Mouse (Mus musculus) hindbrain, postnatal 0 days (tissue): ENCODE results near the gene Camkk1. TPM values are rescaled to one million over a fixed set of nuclear protein-coding genes. Genes with fewer than 3 reads are reported as not detected.

ENCODE experiments used
- ATAC-seq: fragments of 200-750 bp; cut with Nextera tagmentation; 2 replicates; pipeline ENCODE4 v1.8.0; 2017; ENCODE audit warnings: mild to moderate bottlenecking, moderate TSS enrichment, moderate library complexity
- DNase-seq: peaks from one replicate; pipeline ENCODE4 v3.0.0-alpha.2; 2015; ENCODE audit warnings: low spot score
- H3K27ac ChIP-seq: fragments of 300-500 bp; sonication (generic); 2 replicates; pipeline ENCODE4 v1.5.1; 2014; ENCODE audit warnings: mild to moderate bottlenecking
- H3K27me3 ChIP-seq: fragments of 300-500 bp; sonication (generic); 2 replicates; pipeline ENCODE4 v1.6.1; 2014; ENCODE audit warnings: low read length, mixed read lengths; ENCODE audit not compliant: insufficient read depth
- H3K36me3 ChIP-seq: fragments of 300-500 bp; sonication (generic); 2 replicates; pipeline ENCODE4 v1.6.1; 2014; ENCODE audit warnings: low read length, mixed read lengths; ENCODE audit not compliant: insufficient read depth
- H3K4me1 ChIP-seq: fragments of 300-500 bp; sonication (generic); 2 replicates; pipeline ENCODE4 v1.6.1; 2014; ENCODE audit warnings: antibody characterized with exemption, low read length, mixed read lengths; ENCODE audit not compliant: insufficient read depth
- H3K4me2 ChIP-seq: fragments of 300-500 bp; sonication (generic); 2 replicates; pipeline ENCODE4 v1.6.1; 2014; ENCODE audit warnings: low read depth, mild to moderate bottlenecking, low read length, moderate library complexity, mixed read lengths
- H3K4me3 ChIP-seq: fragments of 300-500 bp; sonication (generic); 2 replicates; pipeline ENCODE4 v1.5.1; 2014; ENCODE audit warnings: low read length
- H3K9ac ChIP-seq: fragments of 300-500 bp; sonication (generic); replicated peaks from 2 replicates; pipeline ENCODE4 v1.6.1; 2014; ENCODE audit warnings: mild to moderate bottlenecking, low read length, moderate library complexity, mixed read lengths
- H3K9me3 ChIP-seq: fragments of 300-500 bp; sonication (generic); 2 replicates; pipeline ENCODE4 v1.6.1; 2016; ENCODE audit warnings: low read length, mixed read lengths
- CTCF ChIP-seq: IDR thresholded peaks from 2 replicates; pipeline ENCODE4 v1.5.1; 2016; ENCODE audit warnings: antibody characterized with exemption, control low read depth, low read depth
- WGBS: fragments of 180-500 bp; shearing (Covaris S2); extraction: QIAGEN DNeasy Blood & Tissue Kit; methylation state at CpG from one replicate; pipeline ENCODE4 v1.1.7; 2014; 5-methylcytosine and 5-hydroxymethylcytosine counted together
- polyA plus RNA-seq: library from polyadenylated mRNA; unstranded; fragments of >200 nt; fragmentation: Nextera tagmentation; extraction: Ambion mirVana; gene quantifications from 2 replicates; pipeline ENCODE4 v1.2.1, GENCODE M21; 2015
- total RNA-seq: library from RNA; depleted of rRNA; stranded (reverse); fragments of >200 nt; gene quantifications from 2 replicates; pipeline ENCODE4 v1.2.3, GENCODE M21; 2014; rRNA removed

Camkk1 gene
- total RNA-seq (27.4 and 32.5 TPM in 2 replicates), polyA plus RNA-seq (26.5 and 26.7 TPM in 2 replicates)

DNA sequence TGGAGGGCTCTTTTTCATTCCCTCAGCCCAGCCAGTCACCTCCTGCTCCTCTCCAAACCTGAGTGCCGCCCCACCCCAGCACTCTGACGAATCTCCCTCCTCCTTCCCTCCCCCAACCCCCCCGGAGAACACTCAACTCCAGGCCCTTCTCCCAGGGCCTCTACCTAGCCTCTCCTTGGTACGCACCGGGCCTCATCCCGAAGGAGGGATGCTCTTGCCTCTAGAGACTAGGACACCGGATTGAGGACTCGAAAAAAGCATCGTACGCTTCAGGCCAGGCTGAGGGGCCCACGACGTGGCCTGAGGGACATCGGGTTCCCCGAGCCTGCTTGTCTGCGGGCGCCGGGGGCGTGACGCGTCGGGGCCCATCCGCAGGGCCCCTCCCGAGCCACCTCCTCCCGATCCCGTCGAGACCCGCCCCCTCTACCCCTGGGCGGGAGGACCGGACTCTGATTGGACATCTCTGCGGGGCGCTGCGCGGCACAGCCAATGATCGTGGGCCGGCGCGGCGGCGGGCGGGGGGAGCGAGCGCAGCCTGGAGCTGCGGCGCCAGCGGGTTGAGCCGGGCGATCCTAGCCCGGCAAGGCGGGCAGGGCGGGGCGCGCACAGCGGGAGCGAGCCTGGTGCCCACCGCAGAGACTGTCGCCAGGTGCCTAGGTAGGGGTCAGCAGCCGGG, at the start of gene Camkk1:
Gene Camkk1 (plus strand): TSS at position 538 of the 676 bp plus-strand sequence.
- ATAC-seq (peak; percentile 91), DNase-seq (peak; percentile 97)
- H3K4me2 ChIP-seq = peak within 1 kb of the TSS; percentile 88
- no peak for TF ChIP-seq CTCF
- WGBS = under 1% methylated on average over 56 of the region's 57 CpGs
- H3K4me1 ChIP-seq = peaks cover 22% of the 10 kb centered on the region
- peak within 1 kb of the TSS; percentile 61 for H3K4me3 ChIP-seq
- no peaks in the 10 kb centered on the region for H3K27me3 ChIP-seq
- H3K9ac ChIP-seq = peak within 1 kb of the TSS; percentile 64
- no peaks in the 10 kb centered on the region for H3K9me3 ChIP-seq
- H3K27ac ChIP-seq = peak within 1 kb of the TSS; percentile 64
- no peaks in the 10 kb centered on the region for H3K36me3 ChIP-seq

GRCm38 (mm10) chr11:72974995-72975503, 43.8 kb upstream of the Camkk1 start:
- 77% methylated on average over 13 of the region's 13 CpGs for WGBS
- Histone ChIP-seq H3K9me3 (no peaks in the 10 kb centered on the region), H3K27me3 (no peaks in the 10 kb centered on the region), H3K4me2 (no peak overlapping the region), H3K4me1 (no peaks in the 10 kb centered on the region), H3K9ac (no peak overlapping the region), H3K4me3 (no peak overlapping the region), H3K36me3 (no peaks in the 10 kb centered on the region), H3K27ac (no peak overlapping the region)
- no peak for ATAC-seq
- DNase-seq = no peak
- no peak for TF ChIP-seq CTCF

DNA sequence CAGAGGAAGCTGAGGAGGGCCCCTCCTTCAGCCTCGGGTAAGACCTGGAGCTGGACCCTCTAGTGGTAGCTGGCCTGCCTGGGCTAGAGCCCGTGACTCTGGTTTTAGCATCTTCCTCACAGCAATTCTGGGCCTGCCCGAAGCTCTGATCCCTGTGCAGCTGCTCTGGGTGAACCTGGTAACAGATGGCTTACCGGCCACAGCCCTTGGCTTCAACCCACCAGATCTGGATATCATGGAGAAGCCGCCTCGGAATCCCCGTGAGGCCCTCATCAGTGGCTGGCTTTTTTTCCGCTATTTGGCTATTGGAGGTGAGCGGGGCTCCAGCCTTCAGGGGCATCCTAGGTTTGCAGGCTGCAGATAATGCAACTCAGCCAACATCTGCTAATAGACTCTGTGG, 36.3 kb upstream of the Camkk1 start:
- no peaks in the 10 kb centered on the region for H3K36me3 ChIP-seq
- no peak for ATAC-seq
- H3K27ac ChIP-seq = no peak overlapping the region
- H3K9me3 ChIP-seq = no peaks in the 10 kb centered on the region
- peak; percentile 10 for DNase-seq
- 74% methylated on average over 9 of the region's 9 CpGs for WGBS
- H3K27me3 ChIP-seq = no peaks in the 10 kb centered on the region
- H3K4me1 ChIP-seq = no peaks in the 10 kb centered on the region
- H3K4me2 ChIP-seq = no peak overlapping the region
- no peak overlapping the region for H3K9ac ChIP-seq
- no peak overlapping the region for H3K4me3 ChIP-seq
- TF ChIP-seq CTCF = no peak

- no peaks in the 10 kb centered on the region for H3K27me3 ChIP-seq
- no peaks in the 10 kb centered on the region for H3K4me1 ChIP-seq
- H3K4me3 ChIP-seq = no peak overlapping the region
- no peak overlapping the region for H3K4me2 ChIP-seq
- no peak for ATAC-seq
- H3K36me3 ChIP-seq = no peaks in the 10 kb centered on the region
- no peak overlapping the region for H3K9ac ChIP-seq
- no peak overlapping the region for H3K27ac ChIP-seq
- H3K9me3 ChIP-seq = no peaks in the 10 kb centered on the region
- peak; percentile 56 for TF ChIP-seq CTCF
- WGBS = 54% methylated on average over 5 of the region's 5 CpGs
- no peak for DNase-seq
Measured at GRCm38 (mm10) chr11:72983283-72983682, 35.5 kb upstream of the Camkk1 start.

- ATAC-seq (no peak), DNase-seq (no peak)
- Histone ChIP-seq H3K27me3 (no peaks in the 10 kb centered on the region), H3K27ac (no peak overlapping the region), H3K4me3 (no peak overlapping the region), H3K36me3 (no peaks in the 10 kb centered on the region), H3K4me2 (no peak overlapping the region), H3K9ac (no peak overlapping the region), H3K4me1 (no peaks in the 10 kb centered on the region), H3K9me3 (no peaks in the 10 kb centered on the region)
- WGBS = 73% methylated on average over 5 of the region's 5 CpGs
- TF ChIP-seq CTCF = no peak
Measured at GRCm38 (mm10) chr11:72986745-72987144, 32.1 kb upstream of the Camkk1 start.

GRCm38 (mm10) chr11:72987234-72987633, 31.6 kb upstream of the Camkk1 start:
- DNase-seq (no peak), ATAC-seq (no peak)
- H3K4me3 ChIP-seq = no peak overlapping the region
- no peak overlapping the region for H3K9ac ChIP-seq
- H3K27me3 ChIP-seq = no peaks in the 10 kb centered on the region
- H3K27ac ChIP-seq = no peak overlapping the region
- TF ChIP-seq CTCF = no peak
- no peak overlapping the region for H3K4me2 ChIP-seq
- H3K4me1 ChIP-seq = no peaks in the 10 kb centered on the region
- no peaks in the 10 kb centered on the region for H3K36me3 ChIP-seq
- WGBS = 71% methylated on average over 5 of the region's 5 CpGs
- no peaks in the 10 kb centered on the region for H3K9me3 ChIP-seq

DNA sequence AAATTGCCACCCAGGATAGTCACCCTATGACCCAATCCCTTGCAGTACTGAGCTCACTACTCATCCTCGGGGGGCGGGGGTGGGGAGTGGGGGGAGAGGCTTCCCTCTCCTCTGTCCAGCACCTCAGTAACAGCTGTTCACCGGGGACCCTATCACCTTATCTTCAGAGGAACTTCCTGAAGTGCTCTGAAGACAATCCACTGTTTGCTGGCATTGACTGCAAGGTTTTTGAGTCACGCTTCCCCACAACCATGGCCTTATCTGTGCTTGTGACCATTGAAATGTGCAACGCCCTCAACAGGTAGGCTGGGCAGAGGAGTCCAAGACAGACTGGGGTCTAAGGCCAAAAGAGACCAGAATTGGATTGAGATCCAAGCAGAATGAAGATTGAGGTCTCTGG, 31.0 kb upstream of the Camkk1 start:
- Histone ChIP-seq H3K27ac (no peak overlapping the region), H3K9ac (no peak overlapping the region), H3K4me1 (no peaks in the 10 kb centered on the region), H3K36me3 (no peaks in the 10 kb centered on the region), H3K4me3 (no peak overlapping the region), H3K4me2 (no peak overlapping the region), H3K9me3 (no peaks in the 10 kb centered on the region), H3K27me3 (no peaks in the 10 kb centered on the region)
- no peak for TF ChIP-seq CTCF
- no peak for ATAC-seq
- DNase-seq = no peak
- WGBS = 76% methylated on average over 5 of the region's 5 CpGs
